Mouse (Mus musculus): ENCODE results near the gene Col24a1. TPM values are rescaled to one million over a fixed set of nuclear protein-coding genes. Genes with fewer than 3 reads are reported as not detected.
"Not testable (repeated sequence)": the region's sequence is repeated elsewhere in the genome, so short reads cannot be mapped to it uniquely, and the experiment has no call there.

The Col24a1 gene
- total RNA-seq, 4 experiments from 2014 or later = not detected

DNA sequence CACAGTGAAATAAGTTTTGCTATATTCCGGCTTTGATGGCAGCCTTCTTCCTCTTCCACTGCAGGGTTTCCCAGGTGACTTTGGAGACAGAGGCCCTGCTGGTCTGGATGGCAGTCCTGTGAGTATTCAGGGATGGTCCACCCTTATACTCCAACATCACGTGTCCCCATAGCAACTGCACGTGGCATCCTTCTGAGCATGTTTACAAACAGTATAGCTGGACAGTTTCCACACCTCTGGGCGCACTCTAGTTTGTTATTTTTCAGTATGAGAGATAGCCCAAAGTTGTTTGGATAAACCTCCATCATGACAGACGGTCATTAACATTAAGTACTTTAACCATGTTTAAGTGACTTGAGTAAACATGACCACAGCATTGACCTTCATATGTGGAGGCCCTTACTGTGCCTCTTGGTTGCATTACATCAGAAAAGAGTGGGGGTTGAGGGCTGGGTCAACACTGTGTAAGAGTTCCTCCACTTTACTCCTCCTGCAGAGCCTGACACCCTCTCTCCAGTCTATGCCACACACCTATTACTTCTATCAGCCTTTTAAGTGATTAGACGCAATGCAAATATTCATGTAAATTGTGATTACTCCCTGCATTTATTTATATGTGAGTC, 64.7 kb downstream of the Col24a1 start:
- no peak for DNase-seq

DNA sequence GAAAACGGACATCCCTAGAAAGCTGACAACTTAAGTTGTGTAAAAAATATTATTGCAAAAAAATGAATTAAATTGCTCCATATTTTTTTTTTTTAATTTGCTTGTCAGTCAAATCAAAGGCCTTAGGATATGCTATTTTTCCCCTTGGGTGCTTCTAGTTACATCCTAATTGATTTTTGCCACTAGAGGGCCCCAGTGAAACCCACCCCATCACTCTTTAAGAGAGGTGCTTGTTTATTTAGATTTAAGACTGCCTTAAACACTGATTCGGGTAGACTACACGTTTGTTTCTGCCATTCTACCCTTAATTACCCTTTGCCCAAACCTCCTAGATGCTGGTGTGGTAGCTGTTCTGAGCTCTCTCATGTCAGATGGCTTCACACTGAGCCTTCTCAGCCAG, 73.0 kb downstream of the Col24a1 start:
- DNase-seq = no peak

DNA sequence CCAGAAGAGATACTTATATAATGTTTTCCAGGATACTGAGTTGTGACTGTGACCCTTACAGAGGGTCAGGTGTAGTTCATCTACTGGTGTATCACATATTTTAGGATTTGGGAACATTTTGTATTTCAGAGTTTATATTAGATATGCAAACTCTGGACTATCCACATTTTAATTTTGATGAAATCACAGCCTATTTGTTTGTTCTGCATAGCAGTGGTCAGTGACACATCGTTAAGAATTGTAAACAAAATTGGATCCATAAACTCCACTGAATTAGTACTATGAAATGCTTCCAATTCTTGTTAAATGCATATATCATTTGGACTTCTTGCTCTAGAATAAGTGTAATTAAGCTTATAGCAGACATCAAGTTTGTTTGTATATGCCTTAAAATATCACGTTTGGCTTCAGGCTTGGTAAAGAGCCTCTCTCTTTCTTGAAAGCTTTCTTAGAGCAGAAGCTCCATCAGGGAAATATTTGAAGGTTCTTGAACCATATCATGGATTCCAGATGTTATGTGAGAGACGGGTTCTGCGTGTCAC, 75.0 kb downstream of the Col24a1 start:
- no peak for DNase-seq

DNA sequence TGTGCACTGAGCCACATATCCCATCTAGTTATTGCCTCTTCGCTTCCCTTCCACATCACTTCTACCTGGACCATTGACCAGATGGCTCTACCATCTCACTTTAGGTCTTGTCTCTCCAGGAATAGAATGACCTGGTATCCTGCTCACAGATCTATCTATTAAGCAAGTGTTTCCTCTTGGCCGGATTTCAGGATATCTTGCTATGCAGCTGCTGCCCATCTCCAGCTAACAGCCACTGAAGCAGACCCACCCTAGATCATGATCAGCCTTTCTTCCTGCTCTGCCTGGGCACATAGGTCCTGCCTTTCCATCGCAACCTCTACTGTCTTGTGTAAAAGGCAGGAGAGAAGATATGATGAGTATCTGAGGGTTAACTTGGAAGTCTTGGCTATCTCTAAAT, 84.0 kb downstream of the Col24a1 start:
- DNase-seq = no peak

DNA sequence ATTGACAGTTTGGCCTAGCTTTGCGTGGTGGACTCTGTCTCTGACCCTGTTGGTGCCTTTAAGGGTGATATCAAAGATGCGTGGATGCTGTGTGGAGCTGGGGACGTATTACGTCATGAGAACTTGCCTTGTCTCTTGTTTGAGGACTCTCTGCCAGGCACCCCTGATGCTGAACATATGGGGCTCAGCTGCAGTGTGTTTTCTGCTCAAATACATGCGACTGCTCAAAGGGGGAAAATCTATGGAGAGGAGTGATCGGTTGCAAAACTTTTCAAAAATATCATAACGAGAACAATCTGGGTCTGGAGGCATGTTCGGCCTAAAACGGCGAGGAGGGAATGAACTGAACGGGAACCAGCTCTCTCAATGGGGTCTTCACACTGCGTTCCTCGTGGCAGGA, 90.8 kb downstream of the Col24a1 start:
- no peak for DNase-seq

DNA sequence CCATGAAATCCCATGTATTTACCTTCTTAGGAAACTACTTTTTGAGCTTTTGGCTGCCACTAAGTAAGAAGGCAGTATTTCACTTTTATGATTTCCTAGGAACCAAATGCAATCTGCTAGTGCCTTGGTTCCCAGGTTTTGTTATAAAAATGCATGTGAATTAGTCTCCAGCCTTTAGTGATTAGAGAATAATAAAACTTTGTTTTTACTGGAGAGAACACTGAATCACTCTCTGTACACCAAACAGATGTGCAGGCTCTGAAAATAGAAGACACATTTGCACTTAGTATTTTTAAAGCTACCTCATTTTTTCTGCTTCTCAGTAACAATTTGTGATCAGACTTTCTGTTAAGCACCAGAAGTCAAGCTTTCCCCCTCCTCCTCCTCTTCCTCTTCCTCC, 94.2 kb downstream of the Col24a1 start:
- DNase-seq = no peak

DNA sequence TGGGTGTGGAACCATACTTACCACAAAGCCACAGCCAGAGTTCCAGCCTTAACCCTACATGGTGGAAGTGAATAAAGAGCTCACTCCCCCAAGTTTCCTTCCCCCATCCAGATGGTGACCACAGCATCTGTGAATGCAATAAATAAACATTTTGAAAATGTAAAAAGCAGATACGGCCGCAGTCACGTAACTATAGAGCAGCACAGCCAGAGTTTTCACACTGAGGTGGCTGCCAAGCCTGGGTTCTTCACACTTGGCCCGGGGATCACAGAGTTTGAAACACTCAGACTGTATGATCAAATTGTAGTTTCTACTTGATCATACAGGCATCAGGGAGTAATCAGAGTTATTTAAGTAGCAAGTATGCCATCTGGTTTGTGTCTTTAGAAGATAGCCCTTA, 98.4 kb downstream of the Col24a1 start:
- no peak for DNase-seq

DNA sequence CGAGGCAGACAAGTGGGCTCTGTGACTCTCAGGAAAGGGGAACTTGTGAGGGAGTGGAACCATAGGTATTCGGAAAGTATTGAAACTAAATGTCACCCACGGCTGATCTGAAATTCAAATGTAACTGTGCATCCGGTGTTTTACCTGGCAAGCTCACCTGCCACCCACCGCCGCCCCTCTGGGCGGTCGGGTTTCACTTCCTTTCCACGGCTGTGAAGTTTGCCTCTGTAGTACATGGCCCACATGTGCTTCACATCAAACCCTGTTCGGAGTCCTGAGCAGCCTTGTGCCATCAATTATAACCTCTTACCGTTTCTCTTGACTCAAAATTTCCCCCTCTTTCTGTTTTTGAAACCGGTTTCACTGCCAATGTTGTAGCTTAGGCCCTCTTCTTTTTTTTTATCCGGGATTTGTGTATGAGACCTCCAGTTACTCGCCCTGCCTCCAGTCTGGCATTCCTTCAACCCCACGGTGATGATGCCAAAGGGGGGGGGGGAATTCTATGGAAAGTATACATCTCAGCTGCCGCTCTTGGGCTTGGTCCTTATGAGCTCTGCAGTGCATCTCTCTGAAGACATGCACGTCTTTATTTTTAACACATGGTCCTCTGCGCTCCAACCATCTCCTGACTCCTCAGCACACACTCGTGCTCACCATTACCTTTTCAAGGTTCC, 99.9 kb downstream of the Col24a1 start:
- DNase-seq = no peak

DNA sequence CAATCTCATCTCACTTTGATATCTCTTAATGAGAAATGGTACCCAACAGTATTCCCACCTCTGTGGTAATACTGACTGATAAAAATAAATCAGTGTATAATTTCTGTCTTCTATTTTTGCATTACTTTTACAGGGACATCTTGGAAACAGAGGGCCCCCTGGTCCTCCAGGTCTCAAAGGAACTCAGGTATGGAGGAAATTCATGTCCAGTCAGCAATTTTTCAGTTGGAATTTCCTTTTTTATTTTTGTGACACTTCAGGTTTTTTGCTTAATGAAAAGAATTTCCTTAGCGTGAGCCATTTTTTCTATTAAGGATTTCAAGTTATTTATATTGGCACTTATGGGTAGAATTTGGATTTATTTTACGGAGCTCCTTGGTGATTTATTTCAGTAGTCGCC, 106.9 kb downstream of the Col24a1 start:
- no peak for DNase-seq

DNA sequence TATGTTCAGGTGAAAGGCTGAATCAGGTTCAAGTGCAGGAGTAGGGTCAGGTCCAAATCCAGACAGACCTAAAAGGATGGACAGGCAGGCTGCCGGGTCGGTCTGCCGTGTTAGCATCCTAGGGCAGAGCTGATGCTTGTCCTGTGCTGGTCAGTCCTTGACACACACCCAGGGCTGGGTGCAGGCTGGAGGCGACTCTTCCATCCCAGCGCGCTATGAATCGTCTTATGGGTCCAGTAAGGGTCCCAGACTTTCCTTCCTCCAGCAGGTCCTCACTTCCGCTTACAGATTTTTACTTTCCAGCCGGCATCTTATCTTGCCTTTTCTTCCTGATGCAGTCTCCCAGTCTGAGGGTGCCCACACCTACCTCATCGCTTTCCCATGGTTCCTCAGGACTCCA, 110.0 kb downstream of the Col24a1 start:
- DNase-seq = no peak

DNA sequence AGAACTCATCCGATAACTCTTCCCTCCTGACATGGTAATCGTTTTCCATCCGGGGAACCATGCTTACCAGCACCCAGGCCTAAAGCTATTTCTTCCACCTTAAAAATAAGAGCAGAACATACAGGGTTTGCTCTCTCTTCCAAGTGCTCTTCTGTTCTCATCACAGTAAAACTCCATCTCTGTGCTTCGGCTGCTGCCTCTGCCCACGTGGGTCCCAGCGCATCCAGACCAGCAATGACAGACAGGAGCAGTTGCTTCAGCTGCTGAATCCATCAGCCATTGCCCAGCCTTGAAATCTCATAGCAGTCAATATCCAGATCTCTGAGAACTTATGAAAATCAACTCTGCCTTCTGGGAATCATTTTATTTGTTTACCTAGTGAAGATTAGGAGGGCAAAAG, 110.7 kb downstream of the Col24a1 start:
- no peak for DNase-seq

DNA sequence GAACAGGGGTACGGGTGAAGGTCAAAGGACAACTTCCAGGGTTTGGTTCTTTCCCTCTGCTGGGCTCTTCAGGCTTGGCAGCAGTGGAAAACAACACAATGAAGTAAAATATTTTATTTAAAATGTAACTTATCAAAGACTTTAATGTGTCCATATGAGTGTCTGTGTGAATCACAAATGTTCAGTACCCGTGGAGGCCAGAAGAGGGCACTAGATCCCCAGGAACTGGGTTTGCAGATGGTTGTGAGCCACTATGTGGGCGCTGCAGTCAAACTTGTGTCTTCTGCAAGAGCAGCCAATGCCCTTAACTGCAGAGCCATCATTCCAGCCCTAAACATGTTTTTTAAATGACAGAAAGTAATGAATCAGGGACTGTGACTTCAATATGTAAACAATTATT, 115.8 kb downstream of the Col24a1 start:
- DNase-seq = no peak

DNA sequence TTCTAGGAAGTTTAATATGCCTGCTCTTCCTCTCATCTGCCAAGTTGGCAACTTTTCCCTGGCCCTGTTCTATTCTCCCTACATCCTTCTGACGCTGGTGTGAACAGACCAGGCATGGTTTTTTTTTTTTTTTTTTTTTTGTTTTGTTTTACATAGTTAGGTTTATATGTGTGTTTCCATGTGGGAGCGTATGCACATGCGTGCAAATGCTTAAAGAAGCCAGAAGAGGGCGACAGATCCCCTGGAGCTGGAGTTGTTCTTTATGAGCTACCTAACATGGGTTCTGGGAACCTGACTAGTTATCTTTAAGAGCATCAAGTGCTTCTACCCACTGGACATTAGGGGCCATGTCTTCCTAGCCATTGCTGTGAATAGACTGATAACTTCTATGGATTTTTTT, 119.9 kb downstream of the Col24a1 start:
- DNase-seq = no peak

DNA sequence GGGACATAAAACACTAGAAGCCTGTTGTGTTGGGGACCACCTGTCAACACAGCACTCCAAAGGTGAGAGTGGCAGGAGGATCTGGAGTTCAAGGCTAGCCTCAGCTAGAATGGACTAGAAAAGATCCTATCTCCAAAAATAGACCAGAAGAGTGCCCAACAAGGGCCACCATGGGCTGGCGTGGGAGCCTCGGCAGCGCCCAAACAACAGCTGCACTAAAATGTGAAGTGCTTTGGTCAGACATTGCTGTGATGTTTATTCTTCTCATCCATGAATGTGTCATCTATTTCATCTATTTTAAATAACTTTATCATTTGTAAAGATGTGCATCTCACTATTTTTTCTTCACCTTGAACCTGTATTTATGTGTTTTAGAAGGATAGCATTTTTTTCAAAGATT, 122.1 kb downstream of the Col24a1 start:
- DNase-seq = no peak

DNA sequence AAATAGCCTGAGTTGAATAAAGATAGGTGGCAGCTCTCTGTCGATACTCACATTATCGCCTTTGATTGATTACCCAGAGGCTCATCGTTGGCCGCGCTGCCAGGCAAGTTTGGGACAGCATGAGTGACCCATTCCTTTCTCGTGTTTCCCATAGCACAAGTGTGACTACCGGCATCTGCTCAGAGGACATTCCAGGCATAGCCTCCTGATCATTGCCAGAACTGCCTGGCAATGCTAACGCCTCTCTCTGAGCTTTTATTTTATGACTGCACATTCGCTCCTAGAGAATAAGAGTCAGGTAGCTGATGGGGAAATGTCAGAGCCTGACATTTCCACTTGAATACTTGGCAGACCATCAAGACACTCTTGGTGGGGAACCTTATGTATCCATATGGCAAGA, 125.5 kb downstream of the Col24a1 start:
- no peak for DNase-seq

DNA sequence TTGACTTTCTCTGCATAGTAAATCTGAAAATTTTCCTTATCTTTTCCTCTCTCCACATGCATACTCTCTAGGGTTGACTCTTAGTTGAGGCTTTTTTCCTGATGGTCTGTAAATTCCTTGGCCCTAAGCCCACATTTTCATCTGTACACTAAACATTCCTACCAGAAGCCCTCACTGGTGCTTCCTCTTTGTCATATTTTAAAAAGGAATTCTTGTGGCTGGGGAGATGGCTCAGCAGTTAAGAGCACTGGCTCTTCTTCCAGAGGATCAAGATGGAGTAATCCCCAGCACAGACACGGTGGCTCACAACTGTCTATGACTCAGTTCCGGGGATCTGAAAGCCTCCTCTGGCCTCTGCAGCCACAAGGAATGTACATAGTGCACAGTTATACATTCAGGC, 128.1 kb downstream of the Col24a1 start:
- no peak for DNase-seq

DNA sequence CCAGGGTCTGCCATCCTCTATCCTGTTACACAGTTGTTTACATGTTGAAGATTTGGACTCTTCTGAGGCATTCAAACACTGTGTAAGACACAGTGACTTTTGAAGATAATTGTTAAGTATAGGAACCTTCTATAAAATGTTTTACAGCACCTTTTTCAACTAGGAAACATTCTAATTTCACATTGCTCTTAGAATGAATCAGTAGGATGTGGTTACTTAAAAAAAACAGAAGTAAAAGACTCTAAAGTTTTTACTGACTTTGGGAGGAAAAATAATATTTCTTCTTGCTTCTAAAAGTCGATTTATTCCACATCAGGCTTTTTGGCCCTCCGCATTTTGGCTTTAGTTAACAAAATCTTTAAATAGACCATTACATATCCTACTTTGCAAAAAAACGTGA, 129.8 kb downstream of the Col24a1 start:
- no peak for DNase-seq

DNA sequence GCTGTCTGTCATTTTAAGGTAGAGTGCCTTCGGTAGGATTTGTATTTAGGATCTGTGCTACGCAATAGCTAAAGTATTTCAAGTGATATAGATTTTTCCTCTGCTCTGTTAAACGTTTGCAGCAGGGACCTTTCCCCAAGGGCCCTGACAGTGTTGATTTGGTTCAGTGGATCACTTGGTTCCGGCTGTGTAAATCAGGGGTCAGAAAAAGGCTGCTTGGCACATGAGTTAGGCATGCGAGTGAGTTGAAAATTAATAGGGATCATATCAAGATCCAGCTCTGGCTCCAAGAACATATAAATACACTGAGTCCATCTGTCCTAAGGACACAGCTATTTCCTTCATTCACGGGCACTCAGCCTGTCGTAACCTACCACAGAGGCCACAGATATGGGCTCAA, 146.1 kb downstream of the Col24a1 start:
- no peak for DNase-seq

DNA sequence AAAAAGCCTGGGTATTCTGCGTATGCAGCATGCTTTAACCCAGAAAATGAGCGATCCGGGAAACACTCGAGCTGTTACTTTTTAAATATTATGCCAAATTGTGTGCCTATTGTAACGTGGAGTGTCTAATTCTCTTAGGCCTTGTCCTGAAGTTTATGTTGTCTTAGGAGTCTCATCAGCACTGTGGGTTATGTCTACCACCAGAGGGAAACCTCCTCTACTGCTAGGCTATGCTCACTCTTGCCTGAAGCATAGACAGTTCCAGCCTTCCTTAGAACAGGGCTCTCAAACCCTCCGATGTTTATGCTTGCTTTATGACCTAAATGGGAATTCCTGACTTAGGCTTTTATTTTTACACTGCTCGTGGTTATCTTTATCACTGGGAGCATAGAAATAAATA, 146.8 kb downstream of the Col24a1 start:
- no peak for DNase-seq

DNA sequence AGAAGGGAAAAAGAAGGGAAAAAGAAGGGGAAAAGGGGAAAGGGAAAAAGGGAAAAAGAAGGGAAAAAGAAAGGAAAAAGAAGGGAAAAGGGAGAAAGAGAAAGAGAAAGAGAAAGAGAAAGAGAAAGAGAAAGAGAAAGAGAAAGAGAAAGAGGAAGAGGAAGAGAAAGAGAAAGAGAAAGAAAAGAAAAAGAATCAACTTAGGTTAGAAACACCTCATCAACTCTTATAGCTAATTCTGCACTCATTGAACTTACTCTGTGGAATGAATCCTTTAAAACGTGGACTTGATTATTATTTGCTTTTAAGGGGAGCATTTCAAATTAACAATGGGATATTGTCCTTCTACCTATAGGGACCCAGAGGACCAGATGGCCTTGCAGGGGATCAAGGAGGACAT, 148.7 kb downstream of the Col24a1 start:
- DNase-seq = no peak

DNA sequence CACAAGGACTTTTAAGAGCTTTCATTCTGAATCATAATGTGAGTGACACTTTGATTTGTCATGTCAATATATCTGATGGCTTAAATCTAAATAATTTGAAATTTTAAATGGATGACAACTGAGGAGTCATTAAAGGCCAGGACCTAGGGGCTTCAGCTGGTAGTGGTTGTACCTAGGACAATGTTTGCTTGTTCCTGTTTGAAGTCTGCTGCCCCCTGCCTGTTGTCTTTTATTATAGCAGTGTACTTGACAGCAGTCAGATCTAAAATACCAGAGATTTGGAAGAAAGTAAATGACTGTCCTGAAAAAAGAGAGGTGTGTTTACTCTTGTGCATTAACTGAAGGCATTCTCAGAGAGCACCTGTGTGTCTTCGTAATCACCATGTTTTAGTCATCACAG, 150.0 kb downstream of the Col24a1 start:
- no peak for DNase-seq

DNA sequence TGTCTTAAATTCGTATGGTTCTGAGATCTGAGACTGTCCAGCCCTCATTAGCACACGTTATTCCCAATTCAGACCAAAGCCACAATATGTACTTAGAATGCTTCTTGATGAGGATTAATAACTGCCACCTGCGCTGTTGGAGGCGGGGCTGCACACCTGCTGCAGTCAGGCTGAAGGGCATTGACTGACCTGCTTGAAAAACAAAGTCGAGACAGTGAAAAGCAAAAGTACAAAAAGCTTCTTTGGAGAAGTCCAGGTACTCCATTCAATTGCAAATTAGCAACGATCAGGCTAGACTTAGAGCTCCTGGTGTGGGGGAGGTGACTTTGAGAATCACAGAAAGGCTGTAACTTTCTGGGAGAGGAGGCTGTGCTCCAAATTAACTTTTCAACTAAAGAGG, 150.9 kb downstream of the Col24a1 start:
- DNase-seq = not testable (repeated sequence)

DNA sequence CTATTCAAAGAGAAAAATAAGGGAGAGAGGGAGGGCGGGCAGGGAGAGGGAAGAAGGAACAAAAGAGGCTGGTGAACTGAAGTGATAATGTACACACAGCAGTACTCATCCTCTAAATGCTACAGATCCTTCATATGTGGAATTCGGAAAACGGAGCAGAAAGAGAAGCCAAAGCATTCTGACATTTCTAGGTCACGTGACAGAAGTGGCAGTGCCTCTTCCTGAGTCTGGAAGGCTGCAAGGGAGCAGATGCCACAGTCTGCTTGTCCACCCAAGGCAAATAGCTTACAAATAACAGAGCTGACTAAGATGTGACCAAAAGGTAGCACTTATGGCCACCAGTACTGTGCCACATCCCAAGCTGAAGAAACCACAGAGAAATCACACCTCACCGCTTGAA, 164.8 kb downstream of the Col24a1 start:
- no peak for DNase-seq

DNA sequence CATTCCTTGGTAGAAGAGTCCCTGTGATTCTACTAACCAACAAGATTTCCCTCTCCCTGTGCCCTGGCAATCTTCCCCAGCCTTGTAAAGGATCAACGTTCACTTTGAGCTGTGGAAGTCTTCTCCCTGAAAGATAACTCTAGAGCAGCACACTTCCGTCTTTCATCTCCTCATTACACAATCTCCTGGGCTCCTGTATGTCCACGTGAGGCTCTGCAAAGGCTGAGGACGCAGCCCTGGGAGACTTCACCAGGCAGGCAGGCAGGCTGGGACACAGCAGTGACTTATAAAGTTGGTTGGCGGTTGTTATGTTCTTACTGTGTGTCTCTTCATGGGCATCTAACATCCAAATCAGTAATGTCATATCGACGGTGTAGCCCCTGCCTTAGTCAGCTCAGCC, 170.1 kb downstream of the Col24a1 start:
- DNase-seq = no peak

DNA sequence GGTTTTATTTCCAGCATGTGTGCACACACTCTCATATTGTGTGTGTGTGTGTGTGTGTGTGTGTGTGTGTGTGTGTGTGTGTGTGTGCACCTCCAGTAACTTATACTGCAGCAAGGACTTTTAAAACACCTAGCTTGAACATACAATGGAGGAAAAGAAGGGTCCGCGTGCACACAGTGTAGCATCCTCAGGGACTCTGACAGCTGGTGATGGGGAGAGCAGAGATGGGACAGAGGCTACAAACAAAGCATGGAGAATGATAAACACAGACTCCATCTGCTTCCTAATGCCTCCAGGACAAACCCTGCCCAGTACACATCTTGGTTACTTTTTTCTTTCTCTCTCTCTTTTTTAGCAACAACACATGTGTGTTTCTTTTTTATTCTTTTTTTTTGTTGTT, 171.5 kb downstream of the Col24a1 start:
- no peak for DNase-seq

Data from adrenal gland, adult 8-10 months (tissue).